Mouse (Mus musculus) liver, embryonic 14.5 days (tissue): ENCODE data around the gene Plekhb1. TPM values are rescaled to one million over a fixed set of nuclear protein-coding genes. Genes with fewer than 3 reads are reported as not detected.

ENCODE experiments used
- ATAC-seq: fragments of 200-750 bp; cut with Nextera tagmentation; 2 replicates; pipeline ENCODE4 v1.8.0; 2017; ENCODE audit warnings: moderate number of reproducible peaks, mild to moderate bottlenecking, moderate library complexity; ENCODE audit not compliant: insufficient read depth
- DNase-seq, 3 experiments: peaks; one replicate each; pipeline ENCODE4 v3.0.0-alpha.2; 2012 to 2013; ENCODE audit warnings: low read depth in 3 of 3, low spot score in 3 of 3
- H3K27ac ChIP-seq: fragments of 300-500 bp; sonication (generic); 2 replicates; pipeline ENCODE4 v1.5.1; 2014; ENCODE audit warnings: moderate library complexity, mild to moderate bottlenecking, control low read depth, inconsistent platforms
- H3K27me3 ChIP-seq: fragments of 300-500 bp; sonication (generic); 2 replicates; pipeline ENCODE4 v1.6.1; 2014; ENCODE audit warnings: mild to moderate bottlenecking, low read length, moderate library complexity; ENCODE audit not compliant: control insufficient read depth, insufficient read depth
- H3K36me3 ChIP-seq: fragments of 300-500 bp; sonication (generic); replicated peaks from 2 replicates; pipeline ENCODE4 v1.6.1; 2014; ENCODE audit warnings: low read depth; ENCODE audit not compliant: control insufficient read depth, insufficient read depth
- H3K4me1 ChIP-seq, 2 experiments: fragments of 200-500 bp in 1 of 2; fragments of 300-500 bp in 1 of 2; sonication (generic) in 1 of 2; replicated peaks; 2 replicates each; pipeline ENCODE4 v1.6.1; 2012 to 2014; ENCODE audit warnings: antibody characterized with exemption in 1 of 2, inconsistent platforms in 1 of 2, low read length in 1 of 2; ENCODE audit not compliant: control insufficient read depth in 2 of 2, insufficient read depth in 2 of 2
- H3K4me2 ChIP-seq: fragments of 300-500 bp; sonication (generic); 2 replicates; pipeline ENCODE4 v1.6.1; 2014; ENCODE audit warnings: low read depth, mild to moderate bottlenecking, control low read depth, moderate library complexity
- H3K4me3 ChIP-seq, 2 experiments: fragments of 200-500 bp in 1 of 2; fragments of 300-500 bp in 1 of 2; sonication (generic) in 1 of 2; 2 replicates each; pipeline ENCODE4 v1.5.1; 2012 to 2014; ENCODE audit warnings: low read depth in 2 of 2, low read length in 2 of 2, mild to moderate bottlenecking in 2 of 2, control low read depth in 1 of 2, inconsistent platforms in 1 of 2, moderate library complexity in 1 of 2; ENCODE audit not compliant: insufficient read depth in 1 of 2
- H3K9ac ChIP-seq: fragments of 300-500 bp; sonication (generic); replicated peaks from 2 replicates; pipeline ENCODE4 v1.6.1; 2014; ENCODE audit warnings: mild to moderate bottlenecking, control low read depth, moderate library complexity
- H3K9me3 ChIP-seq: fragments of 300-500 bp; sonication (generic); 2 replicates; pipeline ENCODE4 v1.6.1; 2016; ENCODE audit warnings: low read length, mixed read lengths; ENCODE audit not compliant: control insufficient read depth
- CTCF ChIP-seq: IDR thresholded peaks from 2 replicates; pipeline ENCODE4 v1.5.1; 2016; ENCODE audit warnings: antibody characterized with exemption, low read depth, control low read depth
- EP300 ChIP-seq: IDR thresholded peaks from 2 replicates; pipeline ENCODE4 v1.6.1; 2016; ENCODE audit warnings: antibody characterized with exemption, low read depth
- WGBS: fragments of 180-500 bp; shearing (Covaris S2); extraction: QIAGEN DNeasy Blood & Tissue Kit; methylation state at CpG from one replicate; pipeline ENCODE4 v1.1.7; 2014; ENCODE audit not compliant: insufficient replicate concordance; 5-methylcytosine and 5-hydroxymethylcytosine counted together
- polyA plus RNA-seq, 2 experiments: library from polyadenylated mRNA; depleted of rRNA in 1 of 2; stranded (reverse) in 1 of 2; unstranded in 1 of 2; fragments of >200 nt; fragmentation: Nextera tagmentation in 1 of 2; extraction: Ambion mirVana in 1 of 2; gene quantifications; 2 replicates each; pipeline versions ENCODE4 v1.2.1 to v1.2.3; 2012 to 2014

Plekhb1 gene
- polyA plus RNA-seq, 2 experiments = 0.24 to 0.42 TPM

- no peak overlapping the region for H3K9ac ChIP-seq
- H3K4me3 ChIP-seq = no peak overlapping the region
- WGBS = 72% methylated on average over 8 of the region's 8 CpGs
- no peaks in the 10 kb centered on the region for H3K27me3 ChIP-seq
- no peak for DNase-seq
- no peaks in the 10 kb centered on the region for H3K9me3 ChIP-seq
- H3K4me1 ChIP-seq = peaks cover 0 to 3% of the 10 kb centered on the region in 2 experiments; a peak in 2 of 4 replicates
- TF ChIP-seq EP300 (no peak), CTCF (no peak)
- no peaks in the 10 kb centered on the region for H3K36me3 ChIP-seq
- H3K27ac ChIP-seq = no peak overlapping the region
- no peak for ATAC-seq
- H3K4me2 ChIP-seq = no peak overlapping the region
These were observed 31.0 kb upstream of the Plekhb1 start for GRCm38 (mm10) chr7:100693199-100693598.

DNA sequence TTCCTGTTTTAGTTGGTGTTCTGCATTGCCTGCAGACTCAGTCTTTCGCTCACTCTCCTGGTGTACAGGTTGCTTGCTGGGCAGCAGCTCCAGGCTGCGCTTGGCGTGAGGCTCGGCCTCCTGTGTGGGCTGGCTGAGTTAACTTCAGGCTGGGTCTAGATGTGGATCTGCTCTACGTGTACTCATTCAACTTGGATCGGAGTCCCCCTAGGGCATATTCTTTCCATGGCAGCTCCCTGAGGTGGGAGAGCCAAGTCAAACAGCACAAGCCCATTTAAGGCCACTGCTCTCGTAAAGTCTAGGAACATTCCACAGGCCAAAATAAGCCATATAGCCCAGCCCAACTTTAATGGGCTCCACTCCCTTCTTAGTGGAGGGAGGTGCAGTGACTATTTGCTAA, 26.3 kb upstream of the Plekhb1 start:
- Histone ChIP-seq H3K4me3 (no peak overlapping the region), H3K4me1 (peaks cover 8 to 14% of the 10 kb centered on the region in 2 experiments), H3K9me3 (no peaks in the 10 kb centered on the region), H3K27me3 (no peaks in the 10 kb centered on the region), H3K9ac (no peak overlapping the region), H3K4me2 (no peak overlapping the region), H3K27ac (no peak overlapping the region), H3K36me3 (no peaks in the 10 kb centered on the region)
- no peak for ATAC-seq
- WGBS = 77% methylated on average over 7 of the region's 7 CpGs
- DNase-seq = no peak
- no peak for TF ChIP-seq EP300
- no peak for TF ChIP-seq CTCF

- Histone ChIP-seq H3K4me2 (no peak overlapping the region), H3K27ac (peak overlapping the region; percentile 56), H3K9me3 (no peaks in the 10 kb centered on the region), H3K27me3 (no peaks in the 10 kb centered on the region), H3K9ac (no peak overlapping the region), H3K4me3 (no peak overlapping the region), H3K4me1 (peaks cover 8 to 11% of the 10 kb centered on the region in 2 experiments), H3K36me3 (no peaks in the 10 kb centered on the region)
- WGBS = 34% methylated on average over 13 of the region's 13 CpGs
- TF ChIP-seq CTCF = peak; percentile 97
- no peak for TF ChIP-seq EP300
- ATAC-seq (peak; percentile 58; the same call in 1 of the 2 replicates), DNase-seq (peak; percentile 61 to 67 (median 66))
These were observed 23.1 kb upstream of the Plekhb1 start for GRCm38 (mm10) chr7:100685061-100686030.

DNA sequence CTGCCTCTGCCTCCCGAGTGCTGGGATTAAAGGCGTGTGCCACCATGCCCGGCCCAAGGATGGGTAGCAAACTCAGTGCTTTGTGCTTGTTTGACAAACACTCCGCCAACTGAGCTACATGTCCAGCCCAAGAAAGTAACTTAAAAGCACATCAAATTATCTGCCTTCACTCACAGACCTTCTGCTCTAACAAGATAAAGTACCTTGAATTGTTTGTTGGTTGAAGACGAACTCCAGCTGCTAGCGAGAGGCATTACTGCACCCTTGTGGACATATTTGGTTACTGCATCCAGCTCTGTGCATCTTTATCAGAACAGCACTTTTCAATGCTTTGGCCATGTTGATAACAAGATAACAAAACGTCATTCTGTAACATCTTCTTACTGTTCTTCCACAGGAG, 22.3 kb upstream of the Plekhb1 start:
- 9% methylated on average over 7 of the region's 7 CpGs for WGBS
- peak; percentile 88 to 94 (median 93) for DNase-seq
- peak; percentile 93 for TF ChIP-seq EP300
- peak; percentile 96 for TF ChIP-seq CTCF
- ATAC-seq = peak; percentile 87
- Histone ChIP-seq H3K27ac (peak overlapping the region; percentile 81), H3K9me3 (no peaks in the 10 kb centered on the region), H3K36me3 (no peaks in the 10 kb centered on the region), H3K4me1 (peaks cover 8 to 11% of the 10 kb centered on the region in 2 experiments), H3K4me3 (peak overlapping the region in 1 of 2 experiments; percentile 21; a peak in 1 of 4 replicates), H3K9ac (no peak overlapping the region; the same call in 1 of the 2 replicates), H3K4me2 (peak overlapping the region; percentile 56), H3K27me3 (no peaks in the 10 kb centered on the region)

GRCm38 (mm10) chr7:100684081-100684480, 21.9 kb upstream of the Plekhb1 start:
- TF ChIP-seq EP300 (no peak), CTCF (no peak)
- Histone ChIP-seq H3K36me3 (no peaks in the 10 kb centered on the region), H3K4me2 (peak overlapping the region; percentile 56), H3K9me3 (no peaks in the 10 kb centered on the region), H3K9ac (peak overlapping the region; percentile 48), H3K4me1 (peaks cover 8 to 11% of the 10 kb centered on the region in 2 experiments), H3K4me3 (peak overlapping the region in 1 of 2 experiments; percentile 21; a peak in 1 of 4 replicates), H3K27ac (peak overlapping the region; percentile 81), H3K27me3 (no peaks in the 10 kb centered on the region)
- peak; percentile 72 for ATAC-seq
- peak in 2 of 3 experiments; percentile 24 to 55 for DNase-seq
- 25% methylated on average over 5 of the region's 5 CpGs for WGBS
